Mouse (Mus musculus) forelimb bud, embryonic 11.5 days (tissue): ENCODE measurements around the gene B3gnt2.
"Not testable (repeated sequence)": the region's sequence is repeated elsewhere in the genome, so short reads cannot be mapped to it uniquely, and the experiment has no call there.

Experiments used
- DNase-seq: peaks from one replicate; pipeline ENCODE4 v3.0.0-alpha.2; 2012; ENCODE audit warnings: low read depth, low spot score

The B3gnt2 gene

DNA sequence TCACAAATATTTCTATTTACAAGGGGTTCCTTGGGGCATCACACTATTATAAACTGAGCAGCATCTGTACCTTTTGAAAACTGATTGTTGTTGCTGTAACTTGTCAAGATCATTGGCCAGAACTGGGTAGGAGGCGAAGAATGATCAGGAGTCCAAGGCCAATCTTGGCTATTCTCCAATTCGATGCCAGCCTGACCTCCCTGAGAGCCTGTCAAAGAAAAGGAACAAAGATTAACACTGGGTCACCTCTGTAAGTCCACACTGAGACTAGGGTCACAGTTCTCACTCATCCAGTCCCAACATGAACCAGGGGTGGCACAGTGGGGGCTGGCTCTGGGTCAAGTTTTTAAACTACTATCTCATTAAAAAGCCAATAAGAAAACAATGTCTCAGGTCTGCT, 85.9 kb downstream of the B3gnt2 start:
- DNase-seq = no peak

DNA sequence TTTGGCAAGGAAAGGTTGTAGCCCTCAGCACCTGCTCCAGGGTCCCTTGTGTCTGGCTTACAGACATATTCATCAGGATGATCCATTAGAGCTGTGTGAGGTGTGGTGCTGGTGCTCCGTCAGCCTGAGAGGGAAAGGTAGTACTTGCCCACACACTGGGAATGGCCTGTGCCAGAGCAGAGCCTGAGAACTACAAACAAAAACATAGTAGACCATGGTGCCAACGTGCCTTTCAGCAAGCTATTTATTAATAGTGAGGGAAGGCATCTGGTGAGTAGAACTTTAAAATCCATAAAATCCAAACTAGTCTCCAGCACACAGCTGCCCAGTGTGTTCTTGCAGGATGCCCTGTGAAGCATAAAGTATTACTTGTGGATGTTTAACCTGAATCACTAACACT, 94.5 kb downstream of the B3gnt2 start:
- DNase-seq = no peak

DNA sequence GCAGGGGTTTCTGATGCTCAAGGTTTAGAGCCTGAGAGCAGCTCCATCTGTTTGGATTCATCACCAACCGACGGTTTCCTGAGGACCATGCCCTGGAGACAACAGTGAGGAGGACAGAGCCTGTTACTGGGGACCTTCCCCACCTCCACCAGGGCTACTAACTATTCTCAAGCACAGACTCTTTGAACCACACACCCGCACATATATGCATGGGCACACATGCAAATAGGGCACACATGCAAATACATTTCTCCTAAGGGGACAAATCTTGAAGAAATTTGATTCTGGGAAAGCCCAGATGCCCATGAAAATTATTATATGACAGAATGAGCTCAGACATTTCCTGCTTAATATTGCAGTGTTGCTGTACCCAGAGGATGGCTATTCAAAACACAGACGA, 95.3 kb downstream of the B3gnt2 start:
- no peak for DNase-seq

DNA sequence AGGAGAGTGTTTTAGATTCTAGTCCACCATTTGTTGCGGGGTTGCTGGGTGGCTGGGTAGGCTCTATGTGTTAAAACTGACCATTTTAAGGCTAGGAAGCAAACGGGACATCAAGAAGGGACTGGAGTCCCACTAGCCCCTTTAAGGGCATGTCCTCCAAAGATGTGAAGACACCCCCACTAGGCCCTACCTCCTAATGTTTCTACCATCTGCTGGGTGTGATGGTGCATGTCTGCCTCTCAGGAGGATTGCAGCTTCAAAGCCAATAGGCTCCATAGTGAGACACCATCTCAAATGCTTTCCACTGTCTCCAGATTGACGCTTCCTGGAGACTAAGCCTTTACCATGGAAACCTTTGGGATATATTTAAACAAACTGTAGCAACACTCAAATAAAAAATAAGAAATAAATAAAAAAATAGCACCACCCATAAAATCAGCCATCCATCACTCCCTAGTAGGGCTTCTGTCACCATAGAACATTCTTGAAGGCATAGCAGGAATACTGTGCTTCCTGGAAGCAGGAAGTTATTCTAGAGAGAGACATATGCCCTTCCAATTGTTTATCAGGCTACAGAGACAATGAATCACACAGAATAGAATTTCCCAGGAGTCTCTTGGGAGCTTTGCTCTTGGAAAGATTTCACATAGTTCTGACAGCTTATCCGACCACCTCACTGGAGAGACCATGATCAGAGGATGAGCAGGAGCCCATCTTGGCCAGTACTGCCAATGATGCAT, 97.0 kb downstream of the B3gnt2 start:
- no peak for DNase-seq

DNA sequence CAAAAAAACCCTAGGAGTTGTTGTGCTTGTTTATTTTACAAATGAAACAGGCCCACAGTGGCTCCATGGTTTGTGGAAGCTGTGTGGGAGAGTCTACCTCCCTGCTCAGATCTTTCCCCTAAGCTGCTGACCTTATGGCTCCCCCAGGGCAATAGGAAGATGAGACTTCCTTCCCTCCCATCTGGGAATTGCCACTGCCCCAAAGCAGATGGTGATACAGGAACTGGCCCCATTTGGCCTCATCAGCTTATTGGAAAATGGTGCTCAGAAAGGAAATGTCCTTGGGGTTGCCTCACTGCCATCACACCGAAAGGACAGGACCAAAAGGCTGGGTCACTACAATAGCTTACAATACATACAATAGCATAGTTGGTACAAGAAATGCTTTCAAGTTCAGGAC, 97.7 kb downstream of the B3gnt2 start:
- no peak for DNase-seq

DNA sequence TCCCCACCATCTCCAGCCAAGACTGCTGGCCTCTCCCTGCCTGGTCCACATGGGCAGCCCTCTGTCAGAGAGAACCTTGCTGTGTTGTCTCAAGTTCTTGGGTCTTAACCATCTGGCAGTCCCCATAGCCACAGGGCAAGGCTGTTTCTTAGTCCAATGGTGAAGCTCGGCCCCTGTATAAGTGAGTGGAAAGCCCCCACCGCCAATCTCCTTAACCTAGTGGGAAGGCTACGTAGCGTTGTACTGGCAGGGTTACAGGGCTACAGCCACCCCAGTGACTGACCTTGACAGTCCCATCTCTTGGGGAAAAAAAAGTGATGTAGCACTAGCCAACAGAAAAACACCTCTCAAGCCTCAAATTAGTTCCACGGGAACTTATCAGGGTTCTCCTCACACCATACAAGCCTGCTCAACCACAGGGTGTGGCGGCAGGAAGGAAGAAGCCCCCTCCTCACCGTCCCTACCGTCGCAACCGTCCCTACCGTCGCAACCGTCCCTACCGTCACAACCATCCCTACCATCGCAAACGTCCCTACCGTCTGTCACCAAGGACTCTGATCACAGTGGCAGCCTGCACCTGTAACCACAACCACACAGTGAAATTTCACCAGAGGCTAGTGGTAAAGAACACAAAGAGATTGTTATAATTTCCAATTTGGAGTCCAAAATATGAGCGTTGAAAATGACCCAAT, 98.4 kb downstream of the B3gnt2 start:
- DNase-seq = no peak

DNA sequence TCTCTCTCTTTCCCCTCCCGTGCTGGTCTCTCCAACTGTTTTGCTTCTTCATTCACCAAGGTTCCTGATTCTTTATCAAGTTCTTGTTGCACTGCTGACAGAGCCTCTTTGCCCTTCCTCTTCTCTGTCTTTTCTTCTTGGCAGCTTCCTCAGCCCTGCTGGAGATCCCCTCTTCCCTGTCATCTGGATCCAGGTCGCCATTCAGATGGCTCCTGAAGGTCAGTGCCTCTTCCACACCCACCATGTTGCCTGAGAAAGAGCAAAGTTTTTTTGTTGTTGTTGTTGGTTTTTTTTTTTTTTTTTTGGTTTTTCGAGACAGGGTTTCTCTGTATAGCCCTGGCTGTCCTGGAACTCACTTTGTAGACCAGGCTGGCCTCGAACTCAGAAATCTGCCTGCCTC, 101.0 kb downstream of the B3gnt2 start:
- DNase-seq = no peak

DNA sequence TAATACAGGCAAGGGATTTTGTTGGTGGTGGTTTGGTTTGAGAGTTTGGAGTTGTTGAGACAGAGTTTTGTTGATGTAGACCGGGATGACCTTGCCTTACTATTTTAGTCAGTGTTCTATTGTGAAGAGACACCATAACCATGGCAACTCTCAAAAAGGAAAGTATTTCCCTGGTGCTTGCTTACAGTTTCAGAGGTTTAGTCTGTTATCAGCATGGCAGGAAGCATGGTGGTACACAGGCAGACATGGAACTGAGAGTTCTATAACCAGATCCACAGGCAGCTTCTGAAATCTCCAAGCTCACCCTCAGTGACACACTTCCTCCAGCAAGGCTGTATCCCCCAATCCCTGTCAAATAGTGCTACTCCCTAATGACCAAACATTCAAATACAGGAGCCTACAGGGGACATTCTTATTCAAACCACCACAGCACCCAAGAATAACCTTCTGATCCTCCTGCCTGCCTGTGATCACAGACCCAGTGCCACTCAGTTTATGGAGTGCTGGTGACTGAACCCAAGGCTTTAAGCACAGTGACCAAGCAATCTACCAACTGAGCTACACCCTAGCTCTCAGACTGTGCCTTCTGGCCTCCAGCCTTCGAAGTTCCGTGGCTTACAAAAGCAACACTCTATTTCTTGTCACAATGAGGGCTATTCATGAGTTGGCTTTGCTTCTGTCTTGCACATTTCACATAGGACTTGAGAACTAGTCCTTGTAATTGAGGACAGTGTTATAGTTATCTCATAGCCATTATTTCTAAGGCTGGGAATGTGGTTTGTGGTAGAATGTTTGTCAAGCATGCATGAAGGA, 104.4 kb downstream of the B3gnt2 start:
- no peak for DNase-seq

DNA sequence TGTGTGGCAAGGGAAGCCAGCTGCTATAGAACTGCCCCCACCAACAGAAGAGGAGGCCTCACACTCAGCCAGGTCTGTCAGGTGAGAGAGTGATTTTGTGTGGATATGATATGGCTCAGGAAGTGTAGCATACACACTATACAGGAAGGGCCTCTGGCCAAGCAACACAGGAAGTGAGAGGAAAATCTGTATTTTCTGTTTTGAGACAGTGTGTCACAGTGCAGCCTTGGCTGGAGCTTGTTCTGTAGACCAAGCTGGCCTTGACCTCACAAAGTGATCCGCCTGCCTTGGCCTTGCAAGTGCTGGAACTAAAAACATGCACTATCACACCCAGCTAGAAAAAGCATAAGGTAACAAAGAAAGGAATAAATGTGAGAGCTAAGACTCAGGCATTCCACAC, 105.6 kb downstream of the B3gnt2 start:
- no peak for DNase-seq

DNA sequence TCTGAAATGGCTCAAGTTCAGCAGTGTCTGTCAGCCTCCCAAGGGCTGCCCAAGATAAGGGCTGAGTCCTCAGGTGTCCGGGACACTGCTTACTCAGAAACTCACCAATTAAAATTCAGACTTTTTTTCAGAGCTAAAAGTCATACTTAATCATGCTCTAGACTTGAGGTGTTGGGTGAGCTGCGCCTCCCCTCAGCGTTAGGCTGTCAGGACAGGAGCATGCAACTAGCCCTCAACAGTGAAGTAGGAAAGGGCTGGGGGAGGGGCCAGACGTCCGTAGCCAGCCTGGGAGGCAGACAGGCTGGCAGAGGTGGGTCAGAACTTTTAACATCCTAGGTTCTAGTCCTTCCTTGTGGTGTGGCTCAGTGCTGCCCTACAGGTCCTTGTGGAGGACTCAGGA, 108.2 kb downstream of the B3gnt2 start:
- no peak for DNase-seq

DNA sequence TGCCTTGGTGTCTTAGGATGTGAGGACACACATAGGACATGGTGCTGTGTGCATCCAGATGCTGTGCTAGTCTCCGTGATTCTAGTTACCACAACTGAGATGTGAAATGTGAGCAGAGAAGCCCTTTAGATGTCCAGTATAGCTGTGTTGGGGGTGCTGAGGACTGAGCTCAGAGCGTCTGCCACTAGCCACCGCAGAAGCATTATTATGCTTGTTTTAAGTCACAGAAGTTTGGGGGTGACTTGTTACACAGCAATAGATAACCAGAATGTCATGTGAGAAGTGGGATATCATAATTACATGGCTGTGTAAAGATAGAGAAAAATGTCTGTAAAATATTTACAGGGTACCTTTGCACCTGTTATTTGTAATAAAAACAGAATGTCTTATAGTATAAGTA, 109.2 kb downstream of the B3gnt2 start:
- DNase-seq = no peak

DNA sequence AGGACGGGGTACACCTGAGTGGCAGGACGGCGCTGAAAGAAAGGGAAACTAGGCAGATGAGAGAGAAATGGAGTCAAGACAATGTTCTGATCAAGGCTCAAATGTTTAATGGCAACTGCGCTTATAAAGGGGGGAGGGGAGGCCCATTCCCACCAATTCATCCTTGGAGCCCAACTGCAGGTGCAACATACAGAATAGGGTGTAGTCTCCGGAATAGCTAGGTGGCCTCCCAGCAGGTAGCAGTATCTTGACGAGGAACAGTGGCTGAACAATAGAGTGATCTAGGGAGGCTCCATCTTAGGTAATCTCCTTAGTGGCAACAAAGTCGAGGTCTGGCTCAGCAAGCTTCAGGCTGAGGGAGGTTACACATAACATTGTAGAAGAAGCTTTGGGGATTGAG, 113.4 kb downstream of the B3gnt2 start:
- no peak for DNase-seq

DNA sequence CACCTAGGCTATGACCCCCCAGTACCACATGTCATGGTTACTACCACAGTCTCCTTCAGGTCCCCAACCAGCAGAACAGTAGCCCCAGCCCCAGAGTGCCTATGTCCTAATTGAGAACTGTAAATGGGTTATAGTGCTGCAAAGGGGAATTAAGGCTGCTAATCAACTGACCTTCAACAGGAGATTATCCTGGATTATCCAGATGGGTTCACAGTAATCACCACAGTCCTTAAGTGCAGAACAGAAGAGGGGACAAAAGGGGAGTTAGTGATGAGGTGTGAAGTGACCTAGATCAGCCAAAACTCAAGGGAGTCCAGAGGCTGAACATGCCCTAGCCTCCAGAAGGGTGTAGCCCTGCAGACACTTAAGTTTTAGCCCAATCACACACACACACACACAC, 115.4 kb downstream of the B3gnt2 start:
- no peak for DNase-seq

DNA sequence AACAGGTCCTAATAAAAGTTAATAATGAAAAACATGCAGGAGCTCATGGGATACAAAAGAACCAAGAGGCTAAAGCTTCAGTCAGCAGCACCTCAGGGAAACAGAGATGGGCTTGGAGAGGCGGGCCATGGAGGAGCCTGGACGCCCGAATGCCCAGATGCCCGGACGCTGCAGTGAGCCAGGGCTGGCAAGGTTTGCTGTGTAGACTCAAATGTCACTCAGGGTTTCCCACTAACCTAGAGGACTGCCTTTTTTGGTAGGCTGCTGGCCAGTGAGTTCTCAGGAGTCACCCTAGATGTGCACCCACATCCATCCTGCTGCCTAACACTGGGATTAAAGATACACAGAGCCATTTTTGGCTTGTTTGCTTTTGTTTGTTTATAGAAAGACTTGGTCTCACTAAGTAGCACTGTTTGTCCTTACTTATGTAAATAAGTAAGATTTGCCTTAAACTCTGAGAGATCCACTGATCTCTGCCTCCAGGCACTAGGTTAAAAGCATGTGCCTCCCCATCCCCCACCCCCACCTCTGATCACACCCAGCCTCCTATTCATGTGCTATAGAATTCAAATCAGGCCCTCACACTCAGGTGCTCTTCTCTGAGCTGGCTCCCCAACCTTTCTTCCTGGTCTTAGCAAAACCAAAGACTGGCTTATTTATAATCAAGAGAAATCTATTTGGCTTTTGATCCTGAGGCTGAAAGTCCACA, 117.0 kb downstream of the B3gnt2 start:
- no peak for DNase-seq

DNA sequence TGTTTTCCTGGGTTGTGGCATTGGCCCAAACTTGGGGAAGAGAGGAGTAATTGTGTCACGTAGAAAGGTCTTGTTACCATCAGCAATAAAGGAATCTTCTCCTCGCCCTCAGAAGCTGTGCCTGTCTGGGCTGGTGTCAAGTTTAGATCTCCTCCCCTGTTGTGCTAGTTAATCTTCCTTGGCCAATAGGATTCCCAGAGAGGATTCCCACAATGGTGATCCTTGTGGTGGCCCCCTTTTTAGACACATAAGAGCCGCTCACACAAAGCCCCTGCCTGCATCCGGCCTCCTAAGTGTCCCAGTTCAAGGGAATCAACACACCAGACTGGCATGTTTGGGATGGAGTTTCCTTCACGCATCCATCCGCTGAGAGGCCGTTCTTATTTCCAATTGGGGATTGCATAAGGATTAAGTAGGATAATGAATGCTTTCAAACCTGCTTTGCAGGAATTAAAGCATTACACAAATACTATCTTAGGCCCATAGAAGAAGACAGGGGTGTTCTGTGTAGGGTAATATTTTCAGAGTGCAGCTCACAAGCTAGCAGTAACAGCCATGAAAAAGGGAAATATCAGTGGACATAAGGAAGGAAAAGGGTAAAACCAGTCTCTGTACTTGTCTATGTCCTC, 118.6 kb downstream of the B3gnt2 start:
- no peak for DNase-seq

DNA sequence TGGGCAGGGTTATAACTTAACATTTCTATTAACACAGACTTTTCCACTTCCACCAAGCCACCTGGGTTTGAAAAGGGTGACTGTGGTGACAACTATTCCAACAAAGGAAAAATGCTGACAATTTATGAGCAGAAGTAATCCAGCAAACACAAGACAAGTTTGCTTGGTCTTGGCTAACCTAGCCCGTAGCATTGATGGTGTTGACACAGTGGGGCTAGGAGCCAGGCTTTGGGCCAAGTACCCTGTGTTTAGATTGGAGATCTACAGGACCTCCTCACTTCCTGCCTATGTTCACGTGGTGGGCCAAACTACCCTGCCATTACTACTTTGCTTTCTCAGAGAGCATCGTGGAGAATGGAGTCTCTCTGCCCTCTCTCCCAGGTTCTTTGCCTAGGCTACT, 119.3 kb downstream of the B3gnt2 start:
- no peak for DNase-seq

DNA sequence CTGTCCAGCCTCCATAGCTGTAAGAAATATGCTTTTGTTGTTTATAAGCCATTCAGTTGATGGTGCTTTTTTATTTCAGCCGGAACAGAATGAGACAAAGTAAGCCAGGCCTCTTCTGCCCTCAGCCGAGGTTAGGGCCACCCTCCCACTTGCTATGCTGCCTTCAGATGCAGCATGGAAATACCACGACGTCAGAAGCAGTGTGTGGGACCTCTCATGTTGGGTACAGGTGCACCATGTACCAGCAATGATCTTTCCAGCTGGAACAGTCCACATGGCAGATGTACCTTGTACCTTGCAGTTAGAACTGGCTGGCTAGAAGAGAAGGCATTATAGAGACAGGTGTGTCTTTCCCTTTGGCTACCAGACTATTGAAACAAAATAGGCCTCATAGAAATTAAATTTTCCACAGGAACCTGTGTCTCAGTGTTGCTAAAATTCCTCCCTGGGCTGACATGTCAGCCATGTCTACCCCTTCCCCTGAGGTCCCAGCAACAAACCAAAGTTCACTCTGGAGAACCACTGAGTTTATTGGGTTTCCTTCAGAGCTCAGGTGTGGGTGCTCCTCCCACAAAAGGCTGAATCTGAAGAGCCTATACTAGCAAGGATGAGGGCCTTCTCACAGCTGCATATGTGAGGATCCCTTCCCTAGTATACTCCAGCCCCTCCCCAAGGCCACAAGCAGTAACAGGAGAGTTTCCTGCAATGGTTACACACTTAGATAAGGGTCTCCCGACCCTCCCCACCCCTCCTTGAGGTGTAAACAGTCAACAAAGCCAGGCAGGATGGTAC, 121.1 kb downstream of the B3gnt2 start:
- no peak for DNase-seq

DNA sequence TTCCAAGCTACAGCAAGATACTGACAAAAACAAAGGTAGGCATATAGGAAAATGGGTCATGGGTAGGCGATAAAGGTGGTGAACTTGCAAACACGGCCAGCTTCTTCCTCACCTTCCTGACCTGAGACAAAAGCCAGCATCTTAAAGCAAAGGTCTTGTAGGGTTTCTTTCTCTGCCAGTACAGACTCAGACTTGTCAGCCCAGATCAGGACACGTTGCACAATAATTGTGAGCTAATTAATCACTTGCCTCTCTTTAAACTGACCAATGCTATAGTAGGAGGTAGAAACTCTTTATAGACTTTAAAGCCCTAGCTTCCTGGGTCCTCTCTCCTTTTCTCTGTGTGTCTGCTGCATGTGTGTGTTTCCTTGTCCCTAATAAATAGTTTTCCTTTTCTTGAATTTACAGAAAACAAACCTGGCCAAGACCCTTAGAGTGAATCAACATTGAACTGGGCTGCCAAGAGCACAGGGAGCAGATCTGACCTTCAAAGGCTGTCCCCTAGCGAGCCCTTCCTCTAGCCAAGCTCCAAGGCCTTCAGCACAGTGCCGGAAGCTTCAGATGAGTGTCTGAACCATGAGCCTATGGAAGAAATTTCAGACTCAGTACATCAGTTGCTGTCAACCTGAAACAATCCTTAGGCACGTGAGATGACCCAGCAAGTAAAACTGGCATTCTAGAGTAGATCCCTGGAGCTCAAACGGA, 124.1 kb downstream of the B3gnt2 start:
- no peak for DNase-seq

DNA sequence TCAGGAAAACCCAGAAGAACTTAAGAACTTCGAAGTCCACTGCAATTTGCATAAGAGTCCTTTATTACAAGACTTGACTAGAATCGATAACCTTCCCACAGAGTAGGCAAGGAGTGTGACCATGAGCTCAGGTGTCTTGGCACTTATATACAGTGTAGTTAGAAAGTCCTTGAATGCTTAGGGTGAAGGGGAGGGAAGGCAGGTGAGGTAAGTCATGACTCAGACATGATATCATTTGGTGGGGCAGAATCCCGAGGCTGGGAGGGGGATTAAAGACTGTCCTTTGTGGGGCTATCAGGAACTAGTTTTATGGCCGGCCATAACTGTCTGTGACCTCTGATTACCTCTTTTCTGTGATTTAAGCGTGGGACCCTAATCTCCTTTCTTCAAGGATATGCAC, 125.6 kb downstream of the B3gnt2 start:
- not testable (repeated sequence) for DNase-seq

DNA sequence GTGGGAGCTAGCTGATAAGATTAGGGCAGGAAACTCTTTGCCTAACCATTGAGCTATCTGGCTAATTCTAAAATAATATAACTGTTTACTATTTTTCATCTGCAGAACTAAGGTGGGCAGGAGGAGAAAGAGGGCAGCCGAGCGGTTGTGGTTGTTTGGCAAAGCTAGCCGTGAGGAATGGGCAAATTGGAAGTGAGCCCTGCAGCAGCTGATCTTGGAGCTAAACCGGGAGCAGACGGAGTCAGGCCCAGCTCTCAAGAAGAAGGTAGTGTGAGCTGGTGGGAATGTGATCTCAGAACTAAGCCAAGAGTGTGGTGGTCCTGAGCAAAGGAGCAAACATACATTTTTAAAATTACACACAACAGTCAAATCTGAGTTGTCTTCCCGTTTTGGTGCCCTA, 126.8 kb downstream of the B3gnt2 start:
- no peak for DNase-seq
